Mouse (Mus musculus): ENCODE results near the gene Notch2. TPM values are rescaled to one million over a fixed set of nuclear protein-coding genes. Genes with fewer than 3 reads are reported as not detected.
A peak's percentile ranks its signal among the peaks of the same experiment; 100 is the strongest.
"Not testable (repeated sequence)": the region's sequence is repeated elsewhere in the genome, so short reads cannot be mapped to it uniquely, and the experiment has no call there.

Notch2 gene
- polyA plus RNA-seq, 1 experiment = 15.6 TPM

DNA sequence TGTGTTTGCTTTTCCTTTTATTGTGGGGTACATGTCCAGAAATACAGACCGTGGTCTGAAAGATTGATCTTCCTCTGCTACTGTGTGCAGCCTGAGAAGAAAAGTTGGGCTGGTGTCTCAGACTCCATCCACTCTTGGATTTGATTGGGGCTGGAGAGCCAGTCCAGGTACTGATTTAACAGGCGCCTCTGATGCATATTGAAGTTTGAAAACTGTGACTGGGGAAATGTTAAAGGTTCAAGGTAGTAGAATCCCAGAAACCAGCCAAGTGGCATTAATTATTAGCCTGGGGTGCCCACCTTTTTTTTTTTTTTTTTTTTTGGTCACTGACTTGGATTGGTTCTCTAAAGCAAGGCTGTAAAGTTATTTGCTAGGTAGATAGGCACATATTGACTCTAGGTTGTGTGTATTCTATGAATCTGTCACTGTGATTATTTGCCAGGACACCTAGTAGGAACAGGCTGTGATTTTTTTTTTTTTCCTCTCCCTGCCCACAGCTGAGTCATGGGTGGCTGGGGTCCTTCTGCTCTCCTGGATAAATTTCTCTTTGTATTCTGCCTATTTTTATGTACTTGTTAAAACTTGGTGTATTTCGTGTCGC is 31.5 kb downstream of the Notch2 start:
- H3K4me3 ChIP-seq (ENCODE audit: insufficient read depth, poor library complexity, severe bottlenecking) = no peak overlapping the region
- TF ChIP-seq CEBPB (IDR thresholded peaks at IDR 0.05; ENCODE audit: low read depth) (no peak), CTCF (IDR thresholded peaks at IDR 0.05; ENCODE audit: control insufficient read depth, insufficient read depth, insufficient read length) (no peak), MAX (IDR thresholded peaks at IDR 0.05) (no peak), FOSL1 (IDR thresholded peaks at IDR 0.05; ENCODE audit: insufficient read depth, low read length, poor library complexity, severe bottlenecking) (no peak), MYOD1 (IDR thresholded peaks at IDR 0.05; ENCODE audit: control insufficient read depth, insufficient read length, low read depth) (no peak), MYOG (IDR thresholded peaks at IDR 0.05; ENCODE audit: control insufficient read depth, extremely low read depth, insufficient read length) (no peak), USF1 (IDR thresholded peaks at IDR 0.05; ENCODE audit: low read depth) (no peak)
- peaks cover 98% of the 10 kb centered on the region for H3K79me2 ChIP-seq (ENCODE audit: control insufficient read depth, insufficient read depth)
- H3K27me3 ChIP-seq (ENCODE audit: control insufficient read depth, insufficient read depth, insufficient read length) = no peaks in the 10 kb centered on the region
- peaks cover 23% of the 10 kb centered on the region for H3K36me3 ChIP-seq (ENCODE audit: control insufficient read depth, insufficient read depth)
- H3ac ChIP-seq (ENCODE audit: control insufficient read depth, insufficient read length, low read depth) = no peak overlapping the region
- peaks cover 89% of the 10 kb centered on the region for H3K79me3 ChIP-seq (ENCODE audit: low read depth)

DNA sequence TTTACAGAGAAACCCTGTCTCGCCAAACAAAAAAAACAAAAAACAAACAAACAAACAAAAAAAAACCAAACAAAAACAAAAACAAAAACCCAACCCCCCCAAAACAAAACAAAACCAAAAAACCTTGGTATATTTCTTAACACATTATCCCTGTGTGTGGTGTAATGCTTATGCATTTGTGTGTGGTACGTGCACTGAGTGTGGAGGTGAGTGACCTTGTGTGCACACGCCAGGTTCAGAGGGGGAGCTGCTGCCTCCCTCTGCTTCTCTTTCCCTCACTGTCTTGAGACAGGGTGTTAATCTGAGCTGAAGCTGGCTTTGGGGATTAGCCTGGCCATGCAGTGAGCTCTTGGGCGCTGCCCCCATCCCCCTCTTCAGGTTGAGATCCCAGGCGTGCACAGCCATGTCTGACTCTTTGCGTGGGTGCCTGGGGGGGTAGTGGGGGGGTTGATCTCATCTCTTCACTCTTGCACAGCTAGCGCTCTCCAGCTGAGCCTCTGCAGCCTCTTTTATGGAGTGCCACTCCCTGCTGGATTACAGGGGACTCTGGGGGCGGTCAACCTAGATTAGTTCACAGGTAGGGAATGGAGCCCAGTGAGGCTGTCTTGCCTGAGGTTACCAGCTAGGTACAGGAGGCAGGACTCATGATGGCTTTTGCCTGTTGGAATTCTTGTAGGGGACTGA is 32.3 kb downstream of the Notch2 start:
- TF ChIP-seq CTCF (IDR thresholded peaks at IDR 0.05; ENCODE audit: control insufficient read depth, insufficient read depth, insufficient read length) = no peak
- no peak for TF ChIP-seq FOSL1 (IDR thresholded peaks at IDR 0.05; ENCODE audit: insufficient read depth, low read length, poor library complexity, severe bottlenecking)
- TF ChIP-seq MAX (IDR thresholded peaks at IDR 0.05) = no peak
- no peak for TF ChIP-seq MYOD1 (IDR thresholded peaks at IDR 0.05; ENCODE audit: control insufficient read depth, insufficient read length, low read depth)
- no peak for TF ChIP-seq CEBPB (IDR thresholded peaks at IDR 0.05; ENCODE audit: low read depth)
- no peak for TF ChIP-seq USF1 (IDR thresholded peaks at IDR 0.05; ENCODE audit: low read depth)
- no peak for TF ChIP-seq MYOG (IDR thresholded peaks at IDR 0.05; ENCODE audit: control insufficient read depth, extremely low read depth, insufficient read length)
- Histone ChIP-seq H3K79me3 (ENCODE audit: low read depth) (peaks cover 90% of the 10 kb centered on the region), H3K79me2 (ENCODE audit: control insufficient read depth, insufficient read depth) (peaks cover 98% of the 10 kb centered on the region), H3ac (ENCODE audit: control insufficient read depth, insufficient read length, low read depth) (no peak overlapping the region), H3K36me3 (ENCODE audit: control insufficient read depth, insufficient read depth) (peaks cover 30% of the 10 kb centered on the region), H3K4me3 (ENCODE audit: insufficient read depth, poor library complexity, severe bottlenecking) (no peak overlapping the region), H3K27me3 (ENCODE audit: control insufficient read depth, insufficient read depth, insufficient read length) (no peaks in the 10 kb centered on the region)

DNA sequence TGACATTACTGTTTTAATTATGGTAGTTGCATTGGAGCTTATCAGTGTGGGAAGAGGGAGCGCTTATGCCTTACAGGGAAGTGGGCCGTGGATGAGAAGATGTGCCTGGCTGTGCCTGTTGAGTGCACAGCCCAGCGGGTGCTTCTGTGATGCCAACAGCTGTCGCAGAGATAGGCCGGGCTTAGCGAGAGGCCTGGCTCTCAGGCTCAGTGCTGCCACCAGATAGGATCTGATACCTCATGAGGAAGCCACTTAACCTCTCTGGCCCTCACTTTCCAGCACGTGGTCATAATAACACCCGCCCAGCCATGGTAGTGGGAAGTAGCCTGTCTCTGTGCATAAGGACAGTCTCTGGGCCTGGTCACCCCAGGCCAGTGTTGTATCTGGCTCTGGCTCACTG is 33.0 kb downstream of the Notch2 start:
- peaks cover 98% of the 10 kb centered on the region for H3K79me2 ChIP-seq (ENCODE audit: control insufficient read depth, insufficient read depth)

DNA sequence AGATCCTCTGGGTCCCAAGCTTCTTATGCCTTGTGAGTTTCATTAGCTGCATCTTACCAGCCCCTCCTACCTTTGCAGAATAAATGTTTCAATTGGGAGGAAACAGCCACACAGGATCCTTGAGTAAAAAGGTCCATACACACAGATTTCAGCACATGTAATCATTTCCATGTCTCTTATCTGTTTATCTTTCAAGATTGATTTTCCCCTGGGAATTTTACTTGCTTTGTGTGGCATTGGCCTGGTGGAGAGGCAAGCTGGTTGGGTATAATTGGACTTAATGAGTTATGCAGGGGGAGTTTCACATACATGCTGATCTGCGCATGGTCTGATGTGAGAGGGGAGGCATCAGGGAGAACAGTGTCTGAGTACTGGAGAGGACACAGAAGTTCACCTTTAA is 36.3 kb downstream of the Notch2 start:
- peaks cover 94% of the 10 kb centered on the region for H3K79me3 ChIP-seq (ENCODE audit: low read depth)
- no peak for TF ChIP-seq FOSL1 (IDR thresholded peaks at IDR 0.05; ENCODE audit: insufficient read depth, low read length, poor library complexity, severe bottlenecking)
- no peak for TF ChIP-seq USF1 (IDR thresholded peaks at IDR 0.05; ENCODE audit: low read depth)
- no peak for TF ChIP-seq MYOG (IDR thresholded peaks at IDR 0.05; ENCODE audit: control insufficient read depth, extremely low read depth, insufficient read length)
- TF ChIP-seq MAX (IDR thresholded peaks at IDR 0.05) = no peak

More for the DNA sequence above, 33.0 kb downstream of the Notch2 start:
- Histone ChIP-seq H3K36me3 (ENCODE audit: control insufficient read depth, insufficient read depth) (peaks cover 31% of the 10 kb centered on the region), H3ac (ENCODE audit: control insufficient read depth, insufficient read length, low read depth) (no peak overlapping the region), H3K27me3 (ENCODE audit: control insufficient read depth, insufficient read depth, insufficient read length) (no peaks in the 10 kb centered on the region), H3K4me3 (ENCODE audit: insufficient read depth, poor library complexity, severe bottlenecking) (no peak overlapping the region), H3K79me3 (ENCODE audit: low read depth) (peaks cover 89% of the 10 kb centered on the region)
- TF ChIP-seq MYOD1 (IDR thresholded peaks at IDR 0.05; ENCODE audit: control insufficient read depth, insufficient read length, low read depth) (peak; percentile 16), CTCF (IDR thresholded peaks at IDR 0.05; ENCODE audit: control insufficient read depth, insufficient read depth, insufficient read length) (no peak), CEBPB (IDR thresholded peaks at IDR 0.05; ENCODE audit: low read depth) (no peak)

GRCm38 (mm10) chr3:98050086-98050485 is 36.8 kb downstream of the Notch2 start:
- not testable (repeated sequence) for H3ac ChIP-seq (ENCODE audit: control insufficient read depth, insufficient read length, low read depth); H3K27me3 ChIP-seq (ENCODE audit: control insufficient read depth, insufficient read depth, insufficient read length); H3K4me3 ChIP-seq (ENCODE audit: insufficient read depth, poor library complexity, severe bottlenecking)
- H3K79me2 ChIP-seq (ENCODE audit: control insufficient read depth, insufficient read depth) = peaks cover 100% of the 10 kb centered on the region
- H3K79me3 ChIP-seq (ENCODE audit: low read depth) = peaks cover 93% of the 10 kb centered on the region
- peaks cover 40% of the 10 kb centered on the region for H3K36me3 ChIP-seq (ENCODE audit: control insufficient read depth, insufficient read depth)

More for the DNA sequence above, 36.3 kb downstream of the Notch2 start:
- peaks cover 38% of the 10 kb centered on the region for H3K36me3 ChIP-seq (ENCODE audit: control insufficient read depth, insufficient read depth)
- peaks cover 100% of the 10 kb centered on the region for H3K79me2 ChIP-seq (ENCODE audit: control insufficient read depth, insufficient read depth)
- H3K4me3 ChIP-seq (ENCODE audit: insufficient read depth, poor library complexity, severe bottlenecking) = no peak overlapping the region
- no peak overlapping the region for H3ac ChIP-seq (ENCODE audit: control insufficient read depth, insufficient read length, low read depth)
- no peaks in the 10 kb centered on the region for H3K27me3 ChIP-seq (ENCODE audit: control insufficient read depth, insufficient read depth, insufficient read length)
